Mouse (Mus musculus): ENCODE measurements at regions not wholly inside any gene's neighbourhood (a gene's known extent, or its start where the extent isn't known, plus 50 kb on each side); places are given as distances from the start of the nearest gene placed in this dataset.

DNA sequence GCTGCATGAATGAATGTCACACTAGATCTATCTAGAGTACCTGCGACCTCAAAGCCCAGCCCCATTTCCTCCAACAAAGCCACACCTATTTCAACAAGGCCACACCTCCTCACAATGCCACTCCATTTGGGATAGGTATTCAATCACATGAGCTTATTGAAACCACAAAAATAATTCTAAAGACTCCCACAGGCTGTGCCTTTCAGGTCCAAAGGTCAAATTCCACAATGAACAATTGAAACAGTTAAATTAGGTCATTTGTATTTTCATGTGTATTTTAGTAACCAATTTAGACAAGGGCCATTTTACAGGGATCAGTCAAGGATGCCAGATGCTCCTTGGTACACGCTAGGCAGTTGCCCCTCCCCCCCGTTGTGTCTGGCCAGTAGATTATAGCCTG is 103.3 kb downstream of the Mfap3l start:
- no peaks in the 10 kb centered on the region for H3K4me1 ChIP-seq (ENCODE audit: control insufficient read depth in 1 of 2, insufficient read depth in 2 of 2)
- no peak overlapping the region for H3K9ac ChIP-seq (ENCODE audit: insufficient read depth, low read depth)
- no peak for TF ChIP-seq CHD2 (IDR thresholded peaks at IDR 0.05; ENCODE audit: low read length)
- no peak for TF ChIP-seq SIN3A (IDR thresholded peaks at IDR 0.05; ENCODE audit: low read length)
- TF ChIP-seq JUN (IDR thresholded peaks at IDR 0.05; ENCODE audit: insufficient read depth, low read depth, low read length): no peak
- TF ChIP-seq ELF1 (IDR thresholded peaks at IDR 0.05; ENCODE audit: low read depth, low read length): no peak
- TF ChIP-seq USF2 (conservative IDR thresholded peaks at IDR 0.05; ENCODE audit: low read depth, low read length): no peak
- no peak for TF ChIP-seq MAFK (IDR thresholded peaks at IDR 0.05; ENCODE audit: insufficient replicate concordance, low read length)
- no peak for TF ChIP-seq SMC3 (IDR thresholded peaks at IDR 0.05; ENCODE audit: low read depth, low read length)
- TF ChIP-seq ZKSCAN1 (IDR thresholded peaks at IDR 0.05; ENCODE audit: borderline replicate concordance, low read depth, low read length): no peak
- no peak for TF ChIP-seq NELFE (IDR thresholded peaks at IDR 0.05; ENCODE audit: low read depth, low read length)
- no peak for TF ChIP-seq CHD1 (IDR thresholded peaks at IDR 0.05; ENCODE audit: low read depth, low read length)
- TF ChIP-seq IRF4 (IDR thresholded peaks at IDR 0.05; ENCODE audit: low read depth, low read length): no peak
- no peak for TF ChIP-seq POLR2AphosphoS2 (IDR thresholded peaks at IDR 0.05; ENCODE audit: low read depth, low read length)
- no peak for TF ChIP-seq MEF2A (IDR thresholded peaks at IDR 0.05; ENCODE audit: borderline replicate concordance, low read depth, low read length)
- no peak for TF ChIP-seq ZC3H11A (IDR thresholded peaks at IDR 0.05; ENCODE audit: low read depth, low read length)
- no peak for TF ChIP-seq RCOR1 (conservative IDR thresholded peaks at IDR 0.05; ENCODE audit: low read depth, low read length)
- no peak for TF ChIP-seq PAX5 (IDR thresholded peaks at IDR 0.05; ENCODE audit: low read length)
- H3K27ac ChIP-seq (ENCODE audit: insufficient read depth, low read depth): no peak overlapping the region
- in situ Hi-C loops (cut with MboI; ENCODE audit: low pct_ligation_motif_present, low pct_unique_long_range_greater_than_20kb, low sequenced_read_pairs) (no loop called here), dilution Hi-C loops (cut with MboI; ENCODE audit: extremely low pct_ligation_motif_present, extremely low pct_unique_long_range_greater_than_20kb, low sequenced_read_pairs) (no loop called here)
- H3K4me3 ChIP-seq (replicated peaks in 1 of 3; ENCODE audit: low read depth in 2 of 3, low read length in 2 of 3, poor library complexity in 1 of 3): no peak overlapping the region
- no peaks in the 10 kb centered on the region for H3K9me3 ChIP-seq (replicated peaks; ENCODE audit: low read length)
- H3K27me3 ChIP-seq (replicated peaks): no peaks in the 10 kb centered on the region
- H3K79me2 ChIP-seq (replicated peaks; ENCODE audit: control insufficient read depth, extremely low read depth, insufficient read depth, poor library complexity, severe bottlenecking): no peaks in the 10 kb centered on the region
- no peak overlapping the region; the same call in 1 of the 2 replicates for H3K4me2 ChIP-seq (ENCODE audit: insufficient read depth, low read depth, poor library complexity, severe bottlenecking)
- H3K36me3 ChIP-seq (replicated peaks in 1 of 2; ENCODE audit: control insufficient read depth in 1 of 2, insufficient read depth in 1 of 2, low read length in 1 of 2): no peaks in the 10 kb centered on the region
- DNase-seq (ENCODE audit: extremely low read depth): no peak

DNA sequence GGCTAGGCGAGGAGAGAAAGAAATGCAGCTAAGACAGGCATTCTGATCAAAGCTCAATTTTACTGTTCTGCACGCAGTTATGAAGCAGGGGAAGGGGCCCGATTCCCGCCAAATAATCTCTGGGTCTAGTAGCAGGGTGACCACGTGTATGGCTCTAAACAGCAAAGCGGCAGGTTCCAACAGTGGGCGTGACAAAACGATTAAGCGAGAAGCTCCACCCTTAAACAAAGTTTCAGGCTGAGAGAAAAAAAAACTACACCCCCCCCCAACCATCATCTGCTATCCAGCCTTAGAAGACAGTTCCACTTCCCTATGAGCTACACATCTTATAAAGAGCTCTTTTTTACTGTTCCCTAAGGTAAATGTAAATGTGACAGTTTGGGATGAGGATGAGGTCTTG is 103.8 kb downstream of the Mfap3l start:
- H3K9ac ChIP-seq (ENCODE audit: insufficient read depth, low read depth): no peak overlapping the region
- no peaks in the 10 kb centered on the region for H3K4me1 ChIP-seq (ENCODE audit: control insufficient read depth in 1 of 2, insufficient read depth in 2 of 2)
- in situ Hi-C loops (cut with MboI; ENCODE audit: low pct_ligation_motif_present, low pct_unique_long_range_greater_than_20kb, low sequenced_read_pairs): no loop called here
- H3K36me3 ChIP-seq (replicated peaks in 1 of 2; ENCODE audit: control insufficient read depth in 1 of 2, insufficient read depth in 1 of 2, low read length in 1 of 2): no peaks in the 10 kb centered on the region
- dilution Hi-C loops (cut with MboI; ENCODE audit: extremely low pct_ligation_motif_present, extremely low pct_unique_long_range_greater_than_20kb, low sequenced_read_pairs): no loop called here
- no peaks in the 10 kb centered on the region for H3K79me2 ChIP-seq (replicated peaks; ENCODE audit: control insufficient read depth, extremely low read depth, insufficient read depth, poor library complexity, severe bottlenecking)
- DNase-seq (ENCODE audit: extremely low read depth): no peak
- H3K9me3 ChIP-seq (replicated peaks; ENCODE audit: low read length): no peaks in the 10 kb centered on the region
- no peak overlapping the region for H3K27ac ChIP-seq (ENCODE audit: insufficient read depth, low read depth)
- no peak overlapping the region for H3K4me3 ChIP-seq (replicated peaks in 1 of 3; ENCODE audit: low read depth in 2 of 3, low read length in 2 of 3, poor library complexity in 1 of 3)
- TF ChIP-seq NELFE (IDR thresholded peaks at IDR 0.05; ENCODE audit: low read depth, low read length) (no peak), POLR2A (IDR thresholded peaks at IDR 0.05; ENCODE audit: low read depth, low read length) (no peak), USF1 (IDR thresholded peaks at IDR 0.05; ENCODE audit: low read depth, low read length) (no peak), JUN (IDR thresholded peaks at IDR 0.05; ENCODE audit: insufficient read depth, low read depth, low read length) (no peak), MXI1 (IDR thresholded peaks at IDR 0.05; ENCODE audit: low read depth, low read length) (no peak), PAX5 (IDR thresholded peaks at IDR 0.05; ENCODE audit: low read length) (no peak), BHLHE40 (IDR thresholded peaks at IDR 0.05; ENCODE audit: low read depth, low read length) (no peak), KAT2A (IDR thresholded peaks at IDR 0.05; ENCODE audit: insufficient replicate concordance, low read length) (no peak), USF2 (conservative IDR thresholded peaks at IDR 0.05; ENCODE audit: low read depth, low read length) (no peak), CHD2 (IDR thresholded peaks at IDR 0.05; ENCODE audit: low read length) (no peak), TBP (conservative IDR thresholded peaks at IDR 0.05; ENCODE audit: low read depth, low read length) (no peak)
- H3K27me3 ChIP-seq (replicated peaks): no peaks in the 10 kb centered on the region
- no peak overlapping the region for H3K4me2 ChIP-seq (ENCODE audit: insufficient read depth, low read depth, poor library complexity, severe bottlenecking)
